Mouse (Mus musculus): Measurements from ENCODE around the gene Sertad2. TPM values are rescaled to one million over a fixed set of nuclear protein-coding genes. Genes with fewer than 3 reads are reported as not detected.

Gene Sertad2
- polyA plus RNA-seq, 1 experiment from 2014 or later = 52.4 TPM

- H3K4me3 ChIP-seq (replicated peaks) = no peak overlapping the region
- WGBS = 81% methylated on average over 4 of the region's 4 CpGs
- H3K27ac ChIP-seq (replicated peaks) = no peak overlapping the region
- no peaks in the 10 kb centered on the region for H3K9me3 ChIP-seq (replicated peaks)
- ATAC-seq (ENCODE audit: insufficient number of reproducible peaks, low FRiP score, low TSS enrichment, low read depth) = no peak
- no peak overlapping the region for H3K9ac ChIP-seq
- 0 out of 2 replicates have a peak, but pooled peaks cover 4% of the 10 kb centered on the region for H3K4me1 ChIP-seq
- no peaks in the 10 kb centered on the region for H3K36me3 ChIP-seq
- H3K4me2 ChIP-seq (replicated peaks) = no peak overlapping the region
- H3K27me3 ChIP-seq = no peaks in the 10 kb centered on the region
These were observed 70.2 kb downstream of the Sertad2 start for GRCm38 (mm10) chr11:20613223-20613622.

GRCm38 (mm10) chr11:20616103-20616502 lies 73.0 kb downstream of the Sertad2 start:
- no peak overlapping the region for H3K4me2 ChIP-seq (replicated peaks)
- 0 out of 2 replicates have a peak, but pooled peaks cover 4% of the 10 kb centered on the region for H3K4me1 ChIP-seq
- no peaks in the 10 kb centered on the region for H3K36me3 ChIP-seq
- no peak overlapping the region for H3K9ac ChIP-seq
- H3K9me3 ChIP-seq (replicated peaks) = no peaks in the 10 kb centered on the region
- 55% methylated on average over 3 of the region's 3 CpGs for WGBS
- ATAC-seq (ENCODE audit: insufficient number of reproducible peaks, low FRiP score, low TSS enrichment, low read depth) = no peak
- no peaks in the 10 kb centered on the region for H3K27me3 ChIP-seq
- H3K4me3 ChIP-seq (replicated peaks) = no peak overlapping the region
- peak overlapping the region; percentile 29 for H3K27ac ChIP-seq (replicated peaks)

- no peak overlapping the region for H3K4me2 ChIP-seq (replicated peaks)
- 80% methylated on average over 2 of the region's 2 CpGs for WGBS
These were observed 84.1 kb downstream of the Sertad2 start for GRCm38 (mm10) chr11:20627146-20627545.

GRCm38 (mm10) chr11:20628216-20628615 lies 85.2 kb downstream of the Sertad2 start:
- Histone ChIP-seq H3K9me3 (replicated peaks) (no peaks in the 10 kb centered on the region), H3K27ac (replicated peaks) (no peak overlapping the region), H3K4me3 (replicated peaks) (no peak overlapping the region), H3K27me3 (no peaks in the 10 kb centered on the region), H3K9ac (no peak overlapping the region), H3K4me1 (peaks cover 7% of the 10 kb centered on the region; the same call in 1 of the 2 replicates), H3K4me2 (replicated peaks) (no peak overlapping the region), H3K36me3 (no peaks in the 10 kb centered on the region)
- no peak for ATAC-seq (ENCODE audit: insufficient number of reproducible peaks, low FRiP score, low TSS enrichment, low read depth)
- 43% methylated on average over 2 of the region's 2 CpGs for WGBS

More at GRCm38 (mm10) chr11:20627146-20627545, 84.1 kb downstream of the Sertad2 start:
- H3K4me3 ChIP-seq (replicated peaks) = no peak overlapping the region
- H3K27me3 ChIP-seq = no peaks in the 10 kb centered on the region
- no peak overlapping the region for H3K9ac ChIP-seq
- H3K27ac ChIP-seq (replicated peaks) = no peak overlapping the region
- 0 out of 2 replicates have a peak, but pooled peaks cover 3% of the 10 kb centered on the region for H3K4me1 ChIP-seq
- no peaks in the 10 kb centered on the region for H3K36me3 ChIP-seq
- no peak for ATAC-seq (ENCODE audit: insufficient number of reproducible peaks, low FRiP score, low TSS enrichment, low read depth)
- H3K9me3 ChIP-seq (replicated peaks) = no peaks in the 10 kb centered on the region

GRCm38 (mm10) chr11:20629700-20630099 lies 86.6 kb downstream of the Sertad2 start:
- Histone ChIP-seq H3K4me2 (replicated peaks) (no peak overlapping the region), H3K27me3 (no peaks in the 10 kb centered on the region), H3K9me3 (replicated peaks) (no peaks in the 10 kb centered on the region), H3K9ac (no peak overlapping the region), H3K36me3 (no peaks in the 10 kb centered on the region), H3K4me3 (replicated peaks) (no peak overlapping the region), H3K27ac (replicated peaks) (no peak overlapping the region), H3K4me1 (peaks cover 15% of the 10 kb centered on the region; the same call in 1 of the 2 replicates)
- WGBS = 87% methylated on average over 5 of the region's 5 CpGs
- no peak for ATAC-seq (ENCODE audit: insufficient number of reproducible peaks, low FRiP score, low TSS enrichment, low read depth)

- Histone ChIP-seq H3K4me2 (replicated peaks) (peak overlapping the region; percentile 70), H3K9me3 (replicated peaks) (no peaks in the 10 kb centered on the region), H3K27me3 (no peaks in the 10 kb centered on the region), H3K4me3 (replicated peaks) (peak overlapping the region; percentile 64), H3K9ac (0 out of 2 replicates have a peak overlapping the region, but pooled peaks have one; percentile 10), H3K27ac (replicated peaks) (peak overlapping the region; percentile 97), H3K36me3 (no peaks in the 10 kb centered on the region), H3K4me1 (peaks cover 28% of the 10 kb centered on the region)
- WGBS = 3% methylated on average over 33 of the region's 36 CpGs
- peak; percentile 93 for ATAC-seq (ENCODE audit: insufficient number of reproducible peaks, low FRiP score, low TSS enrichment, low read depth)
These were observed 88.2 kb downstream of the Sertad2 start for GRCm38 (mm10) chr11:20631026-20631940.

GRCm38 (mm10) chr11:20631941-20632618 lies 89.0 kb downstream of the Sertad2 start:
- H3K9ac ChIP-seq = peak overlapping the region; percentile 66
- H3K36me3 ChIP-seq = no peaks in the 10 kb centered on the region
- peaks cover 30% of the 10 kb centered on the region for H3K4me1 ChIP-seq
- peak overlapping the region; percentile 64 for H3K4me3 ChIP-seq (replicated peaks)
- H3K27ac ChIP-seq (replicated peaks) = peak overlapping the region; percentile 97
- peak overlapping the region; percentile 70 for H3K4me2 ChIP-seq (replicated peaks)
- H3K27me3 ChIP-seq = no peaks in the 10 kb centered on the region
- under 1% methylated on average over 60 of the region's 67 CpGs for WGBS
- H3K9me3 ChIP-seq (replicated peaks) = no peaks in the 10 kb centered on the region
- peak; percentile 93 for ATAC-seq (ENCODE audit: insufficient number of reproducible peaks, low FRiP score, low TSS enrichment, low read depth)

- 0% methylated on average over 13 of the region's 13 CpGs for WGBS
These were observed 89.5 kb downstream of the Sertad2 start for GRCm38 (mm10) chr11:20632619-20632965.

GRCm38 (mm10) chr11:20634543-20634942 lies 91.5 kb downstream of the Sertad2 start:
- Histone ChIP-seq H3K27me3 (no peaks in the 10 kb centered on the region), H3K4me3 (replicated peaks) (no peak overlapping the region), H3K36me3 (no peaks in the 10 kb centered on the region), H3K9me3 (replicated peaks) (no peaks in the 10 kb centered on the region), H3K27ac (replicated peaks) (no peak overlapping the region), H3K4me1 (peaks cover 44% of the 10 kb centered on the region), H3K9ac (no peak overlapping the region), H3K4me2 (replicated peaks) (no peak overlapping the region)
- 71% methylated on average over 1 of the region's 1 CpGs for WGBS
- ATAC-seq (ENCODE audit: insufficient number of reproducible peaks, low FRiP score, low TSS enrichment, low read depth) = no peak

More at GRCm38 (mm10) chr11:20632619-20632965, 89.5 kb downstream of the Sertad2 start:
- no peaks in the 10 kb centered on the region for H3K27me3 ChIP-seq
- H3K4me3 ChIP-seq (replicated peaks) = peak overlapping the region; percentile 64
- H3K27ac ChIP-seq (replicated peaks) = peak overlapping the region; percentile 97
- no peaks in the 10 kb centered on the region for H3K36me3 ChIP-seq
- H3K4me1 ChIP-seq = peaks cover 30% of the 10 kb centered on the region
- H3K9ac ChIP-seq = peak overlapping the region; percentile 66
- no peaks in the 10 kb centered on the region for H3K9me3 ChIP-seq (replicated peaks)
- H3K4me2 ChIP-seq (replicated peaks) = peak overlapping the region; percentile 70
- ATAC-seq (ENCODE audit: insufficient number of reproducible peaks, low FRiP score, low TSS enrichment, low read depth) = no peak

GRCm38 (mm10) chr11:20635646-20636045 lies 92.6 kb downstream of the Sertad2 start:
- WGBS = 34% methylated on average over 6 of the region's 6 CpGs
- H3K36me3 ChIP-seq = no peaks in the 10 kb centered on the region
- no peak overlapping the region for H3K4me3 ChIP-seq (replicated peaks)
- H3K4me1 ChIP-seq = peaks cover 55% of the 10 kb centered on the region
- ATAC-seq (ENCODE audit: insufficient number of reproducible peaks, low FRiP score, low TSS enrichment, low read depth) = no peak
- H3K27ac ChIP-seq (replicated peaks) = peak overlapping the region; percentile 65
- no peaks in the 10 kb centered on the region for H3K27me3 ChIP-seq
- no peak overlapping the region for H3K9ac ChIP-seq
- peak overlapping the region; percentile 31 for H3K4me2 ChIP-seq (replicated peaks)
- no peaks in the 10 kb centered on the region for H3K9me3 ChIP-seq (replicated peaks)

GRCm38 (mm10) chr11:20636114-20636513 lies 93.1 kb downstream of the Sertad2 start:
- Histone ChIP-seq H3K9me3 (replicated peaks) (no peaks in the 10 kb centered on the region), H3K4me2 (replicated peaks) (peak overlapping the region; percentile 31), H3K36me3 (no peaks in the 10 kb centered on the region), H3K27ac (replicated peaks) (peak overlapping the region; percentile 65), H3K4me3 (replicated peaks) (no peak overlapping the region), H3K4me1 (peaks cover 60% of the 10 kb centered on the region), H3K27me3 (no peaks in the 10 kb centered on the region), H3K9ac (no peak overlapping the region)
- WGBS = 66% methylated on average over 4 of the region's 4 CpGs
- ATAC-seq (ENCODE audit: insufficient number of reproducible peaks, low FRiP score, low TSS enrichment, low read depth) = no peak

All from embryonic facial prominence, embryonic 15.5 days (tissue).